Mouse (Mus musculus): ENCODE results near the gene Galnt9.

- TF ChIP-seq CTCF (IDR thresholded peaks at IDR 0.05; ENCODE audit: low read depth), result no peak
- no peak for TF ChIP-seq EP300 (IDR thresholded peaks at IDR 0.05; ENCODE audit: low read depth)
Observed at GRCm38 (mm10) chr5:110562741-110563326, 18.7 kb downstream of the Galnt9 start.
